Mouse (Mus musculus): ENCODE measurements at regions not wholly inside any gene's neighbourhood (a gene's known extent, or its start where the extent isn't known, plus 50 kb on each side); places are given as distances from the start of the nearest gene placed in this dataset.

GRCm38 (mm10) chr6:17172050-17172449 lies 107.1 kb downstream of the Tes start:
- Histone ChIP-seq H3K27ac (ENCODE audit: insufficient read depth, low read depth) (no peak overlapping the region), H3K4me1 (ENCODE audit: control insufficient read depth in 1 of 2, insufficient read depth in 2 of 2) (no peaks in the 10 kb centered on the region; a peak in 1 of 4 replicates), H3K9me3 (replicated peaks; ENCODE audit: low read length) (no peaks in the 10 kb centered on the region), H3K9ac (ENCODE audit: insufficient read depth, low read depth) (no peak overlapping the region), H3K4me2 (ENCODE audit: insufficient read depth, low read depth, poor library complexity, severe bottlenecking) (no peak overlapping the region), H3K36me3 (replicated peaks in 1 of 2; ENCODE audit: control insufficient read depth in 1 of 2, insufficient read depth in 1 of 2, low read length in 1 of 2) (no peaks in the 10 kb centered on the region), H3K27me3 (replicated peaks) (no peaks in the 10 kb centered on the region), H3K79me2 (replicated peaks; ENCODE audit: control insufficient read depth, extremely low read depth, insufficient read depth, poor library complexity, severe bottlenecking) (no peaks in the 10 kb centered on the region), H3K4me3 (replicated peaks in 1 of 3; ENCODE audit: low read depth in 2 of 3, low read length in 2 of 3, poor library complexity in 1 of 3) (no peak overlapping the region)
- in situ Hi-C loops (cut with MboI; ENCODE audit: low pct_ligation_motif_present, low pct_unique_long_range_greater_than_20kb, low sequenced_read_pairs), result no loop called here
- no peak for DNase-seq (ENCODE audit: extremely low read depth)
- dilution Hi-C loops (cut with MboI; ENCODE audit: extremely low pct_ligation_motif_present, extremely low pct_unique_long_range_greater_than_20kb, low sequenced_read_pairs), result no loop called here
- TF ChIP-seq ZNF384 (IDR thresholded peaks at IDR 0.05; ENCODE audit: low read depth, low read length) (peak; percentile 26; the same call in 1 of the 2 replicates), GABPA (IDR thresholded peaks at IDR 0.05; ENCODE audit: insufficient replicate concordance, low read depth, low read length) (no peak)

GRCm38 (mm10) chr6:17177153-17177552 lies 103.8 kb upstream of the Cav2 start:
- no peak for DNase-seq (ENCODE audit: extremely low read depth)
- no peak overlapping the region for H3K4me3 ChIP-seq (replicated peaks in 1 of 3; ENCODE audit: low read depth in 2 of 3, low read length in 2 of 3, poor library complexity in 1 of 3)
- no peaks in the 10 kb centered on the region for H3K4me1 ChIP-seq (ENCODE audit: control insufficient read depth in 1 of 2, insufficient read depth in 2 of 2)
- no peaks in the 10 kb centered on the region for H3K79me2 ChIP-seq (replicated peaks; ENCODE audit: control insufficient read depth, extremely low read depth, insufficient read depth, poor library complexity, severe bottlenecking)
- dilution Hi-C loops (cut with MboI; ENCODE audit: extremely low pct_ligation_motif_present, extremely low pct_unique_long_range_greater_than_20kb, low sequenced_read_pairs) (no loop called here), in situ Hi-C loops (cut with MboI; ENCODE audit: low pct_ligation_motif_present, low pct_unique_long_range_greater_than_20kb, low sequenced_read_pairs) (no loop called here)
- no peak overlapping the region for H3K4me2 ChIP-seq (ENCODE audit: insufficient read depth, low read depth, poor library complexity, severe bottlenecking)
- H3K9me3 ChIP-seq (replicated peaks; ENCODE audit: low read length), result no peaks in the 10 kb centered on the region
- H3K27ac ChIP-seq (ENCODE audit: insufficient read depth, low read depth), result no peak overlapping the region
- no peak for TF ChIP-seq MEF2A (IDR thresholded peaks at IDR 0.05; ENCODE audit: borderline replicate concordance, low read depth, low read length)
- no peak for TF ChIP-seq ZC3H11A (IDR thresholded peaks at IDR 0.05; ENCODE audit: low read depth, low read length)
- TF ChIP-seq CTCF (conservative IDR thresholded peaks at IDR 0.05 in 1 of 2, IDR thresholded peaks at IDR 0.05 in 1 of 2; ENCODE audit: low read depth in 2 of 2, low read length in 2 of 2), result no peak
- TF ChIP-seq IRF4 (IDR thresholded peaks at IDR 0.05; ENCODE audit: low read depth, low read length), result no peak
- TF ChIP-seq NRF1 (IDR thresholded peaks at IDR 0.05; ENCODE audit: low read depth, low read length), result no peak
- no peak for TF ChIP-seq USF2 (conservative IDR thresholded peaks at IDR 0.05; ENCODE audit: low read depth, low read length)
- no peak for TF ChIP-seq ZNF384 (IDR thresholded peaks at IDR 0.05; ENCODE audit: low read depth, low read length)
- TF ChIP-seq CHD2 (IDR thresholded peaks at IDR 0.05; ENCODE audit: low read length), result no peak
- TF ChIP-seq RCOR1 (conservative IDR thresholded peaks at IDR 0.05; ENCODE audit: low read depth, low read length), result no peak
- no peak for TF ChIP-seq MYC (IDR thresholded peaks at IDR 0.05; ENCODE audit: low read depth, low read length)
- no peak for TF ChIP-seq POLR2A (IDR thresholded peaks at IDR 0.05; ENCODE audit: low read depth, low read length)
- no peak for TF ChIP-seq EP300 (IDR thresholded peaks at IDR 0.05; ENCODE audit: low read length)
- no peak for TF ChIP-seq SIN3A (IDR thresholded peaks at IDR 0.05; ENCODE audit: low read length)
- no peak for TF ChIP-seq ZKSCAN1 (IDR thresholded peaks at IDR 0.05; ENCODE audit: borderline replicate concordance, low read depth, low read length)
- TF ChIP-seq ELF1 (IDR thresholded peaks at IDR 0.05; ENCODE audit: low read depth, low read length), result no peak
- no peak for TF ChIP-seq MAFK (IDR thresholded peaks at IDR 0.05; ENCODE audit: insufficient replicate concordance, low read length)
- no peak for TF ChIP-seq SMC3 (IDR thresholded peaks at IDR 0.05; ENCODE audit: low read depth, low read length)
- TF ChIP-seq HCFC1 (IDR thresholded peaks at IDR 0.05; ENCODE audit: low read depth, low read length), result no peak
- TF ChIP-seq MXI1 (IDR thresholded peaks at IDR 0.05; ENCODE audit: low read depth, low read length), result no peak
- TF ChIP-seq ZMIZ1 (IDR thresholded peaks at IDR 0.05; ENCODE audit: low read depth, low read length), result no peak
- no peaks in the 10 kb centered on the region for H3K27me3 ChIP-seq (replicated peaks)
- H3K36me3 ChIP-seq (replicated peaks in 1 of 2; ENCODE audit: control insufficient read depth in 1 of 2, insufficient read depth in 1 of 2, low read length in 1 of 2), result no peaks in the 10 kb centered on the region
- no peak overlapping the region for H3K9ac ChIP-seq (ENCODE audit: insufficient read depth, low read depth)

Data from CH12.LX (cell line).